Mouse (Mus musculus): ENCODE measurements around the gene Capg. TPM values are rescaled to one million over a fixed set of nuclear protein-coding genes. Genes with fewer than 3 reads are reported as not detected.

Gene Capg
- polyA plus RNA-seq, 1 experiment from 2014 or later: 10.4 TPM

- WGBS: 87% methylated on average over 10 of the region's 10 CpGs
- no peaks in the 10 kb centered on the region for H3K4me1 ChIP-seq (replicated peaks; ENCODE audit: control insufficient read depth, insufficient read depth, low read length)
- no peak for DNase-seq (ENCODE audit: low spot score)
- H3K9ac ChIP-seq (ENCODE audit: low read depth, low read length): no peak overlapping the region
- H3K27me3 ChIP-seq (ENCODE audit: control insufficient read depth, insufficient read depth, low read length): no peaks in the 10 kb centered on the region
- no peak overlapping the region for H3K4me2 ChIP-seq (replicated peaks; ENCODE audit: low read depth, low read length)
- no peak for ATAC-seq (ENCODE audit: low FRiP score)
- H3K36me3 ChIP-seq (ENCODE audit: control insufficient read depth, insufficient read depth, low read length): no peaks in the 10 kb centered on the region
- no peak overlapping the region for H3K27ac ChIP-seq (ENCODE audit: low read depth, low read length)
- no peak overlapping the region for H3K4me3 ChIP-seq (ENCODE audit: low read depth, low read length)
- no peaks in the 10 kb centered on the region for H3K9me3 ChIP-seq (ENCODE audit: control insufficient read depth, low read length)
Measured at GRCm38 (mm10) chr6:72550503-72551100, 6.4 kb downstream of the Capg start.

GRCm38 (mm10) chr6:72552171-72553078 is 8.2 kb downstream of the Capg start:
- ATAC-seq (ENCODE audit: low FRiP score) (peak; percentile 90), DNase-seq (ENCODE audit: low spot score) (peak; percentile 79)
- no peaks in the 10 kb centered on the region for H3K9me3 ChIP-seq (ENCODE audit: control insufficient read depth, low read length)
- H3K36me3 ChIP-seq (ENCODE audit: control insufficient read depth, insufficient read depth, low read length): no peaks in the 10 kb centered on the region
- peak overlapping the region; percentile 40 for H3K27ac ChIP-seq (ENCODE audit: low read depth, low read length)
- H3K9ac ChIP-seq (ENCODE audit: low read depth, low read length): peak overlapping the region; percentile 55
- 20% methylated on average over 27 of the region's 27 CpGs for WGBS
- no peaks in the 10 kb centered on the region for H3K4me1 ChIP-seq (replicated peaks; ENCODE audit: control insufficient read depth, insufficient read depth, low read length)
- H3K27me3 ChIP-seq (ENCODE audit: control insufficient read depth, insufficient read depth, low read length): no peaks in the 10 kb centered on the region
- peak overlapping the region; percentile 57 for H3K4me2 ChIP-seq (replicated peaks; ENCODE audit: low read depth, low read length)
- H3K4me3 ChIP-seq (ENCODE audit: low read depth, low read length): peak overlapping the region; percentile 31

- H3K4me1 ChIP-seq (replicated peaks; ENCODE audit: control insufficient read depth, insufficient read depth, low read length): no peaks in the 10 kb centered on the region
- peak overlapping the region; percentile 57 for H3K4me2 ChIP-seq (replicated peaks; ENCODE audit: low read depth, low read length)
- ATAC-seq (ENCODE audit: low FRiP score) (0 out of 2 replicates have a peak, but pooled peaks have one; percentile 52), DNase-seq (ENCODE audit: low spot score) (no peak)
- peak overlapping the region; percentile 55 for H3K9ac ChIP-seq (ENCODE audit: low read depth, low read length)
- H3K27ac ChIP-seq (ENCODE audit: low read depth, low read length): peak overlapping the region; percentile 40
- no peaks in the 10 kb centered on the region for H3K9me3 ChIP-seq (ENCODE audit: control insufficient read depth, low read length)
- no peaks in the 10 kb centered on the region for H3K36me3 ChIP-seq (ENCODE audit: control insufficient read depth, insufficient read depth, low read length)
- 20% methylated on average over 8 of the region's 8 CpGs for WGBS
- no peaks in the 10 kb centered on the region for H3K27me3 ChIP-seq (ENCODE audit: control insufficient read depth, insufficient read depth, low read length)
- peak overlapping the region; percentile 31 for H3K4me3 ChIP-seq (ENCODE audit: low read depth, low read length)
Measured at GRCm38 (mm10) chr6:72553079-72553412, 8.9 kb downstream of the Capg start.

GRCm38 (mm10) chr6:72560801-72561200 is 16.6 kb downstream of the Capg start:
- H3K9ac ChIP-seq (ENCODE audit: low read depth, low read length): no peak overlapping the region
- 81% methylated on average over 8 of the region's 8 CpGs for WGBS
- no peaks in the 10 kb centered on the region for H3K36me3 ChIP-seq (ENCODE audit: control insufficient read depth, insufficient read depth, low read length)
- H3K4me2 ChIP-seq (replicated peaks; ENCODE audit: low read depth, low read length): no peak overlapping the region
- H3K4me3 ChIP-seq (ENCODE audit: low read depth, low read length): no peak overlapping the region
- DNase-seq (ENCODE audit: low spot score): no peak
- ATAC-seq (ENCODE audit: low FRiP score): no peak
- H3K27ac ChIP-seq (ENCODE audit: low read depth, low read length): no peak overlapping the region
- no peaks in the 10 kb centered on the region for H3K27me3 ChIP-seq (ENCODE audit: control insufficient read depth, insufficient read depth, low read length)
- no peaks in the 10 kb centered on the region for H3K4me1 ChIP-seq (replicated peaks; ENCODE audit: control insufficient read depth, insufficient read depth, low read length)
- no peaks in the 10 kb centered on the region for H3K9me3 ChIP-seq (ENCODE audit: control insufficient read depth, low read length)

GRCm38 (mm10) chr6:72562486-72562885 is 18.3 kb downstream of the Capg start:
- Histone ChIP-seq H3K36me3 (ENCODE audit: control insufficient read depth, insufficient read depth, low read length) (no peaks in the 10 kb centered on the region), H3K4me3 (ENCODE audit: low read depth, low read length) (no peak overlapping the region), H3K27ac (ENCODE audit: low read depth, low read length) (no peak overlapping the region), H3K4me2 (replicated peaks; ENCODE audit: low read depth, low read length) (no peak overlapping the region), H3K4me1 (replicated peaks; ENCODE audit: control insufficient read depth, insufficient read depth, low read length) (no peaks in the 10 kb centered on the region), H3K9ac (ENCODE audit: low read depth, low read length) (no peak overlapping the region), H3K27me3 (ENCODE audit: control insufficient read depth, insufficient read depth, low read length) (no peaks in the 10 kb centered on the region), H3K9me3 (ENCODE audit: control insufficient read depth, low read length) (no peaks in the 10 kb centered on the region)
- 60% methylated on average over 6 of the region's 6 CpGs for WGBS
- ATAC-seq (ENCODE audit: low FRiP score): no peak
- no peak for DNase-seq (ENCODE audit: low spot score)

GRCm38 (mm10) chr6:72562894-72563293 is 18.7 kb downstream of the Capg start:
- Histone ChIP-seq H3K4me3 (ENCODE audit: low read depth, low read length) (no peak overlapping the region), H3K27ac (ENCODE audit: low read depth, low read length) (no peak overlapping the region), H3K4me2 (replicated peaks; ENCODE audit: low read depth, low read length) (no peak overlapping the region), H3K9ac (ENCODE audit: low read depth, low read length) (no peak overlapping the region), H3K36me3 (ENCODE audit: control insufficient read depth, insufficient read depth, low read length) (no peaks in the 10 kb centered on the region), H3K27me3 (ENCODE audit: control insufficient read depth, insufficient read depth, low read length) (no peaks in the 10 kb centered on the region), H3K9me3 (ENCODE audit: control insufficient read depth, low read length) (no peaks in the 10 kb centered on the region), H3K4me1 (replicated peaks; ENCODE audit: control insufficient read depth, insufficient read depth, low read length) (no peaks in the 10 kb centered on the region)
- 70% methylated on average over 5 of the region's 5 CpGs for WGBS
- DNase-seq (ENCODE audit: low spot score) (no peak), ATAC-seq (ENCODE audit: low FRiP score) (no peak)

GRCm38 (mm10) chr6:72565506-72565905 is 21.3 kb downstream of the Capg start:
- Histone ChIP-seq H3K9ac (ENCODE audit: low read depth, low read length) (0 out of 2 replicates have a peak overlapping the region, but pooled peaks have one; percentile 7), H3K4me1 (replicated peaks; ENCODE audit: control insufficient read depth, insufficient read depth, low read length) (no peaks in the 10 kb centered on the region), H3K27ac (ENCODE audit: low read depth, low read length) (no peak overlapping the region), H3K4me2 (replicated peaks; ENCODE audit: low read depth, low read length) (no peak overlapping the region), H3K9me3 (ENCODE audit: control insufficient read depth, low read length) (no peaks in the 10 kb centered on the region), H3K36me3 (ENCODE audit: control insufficient read depth, insufficient read depth, low read length) (no peaks in the 10 kb centered on the region), H3K4me3 (ENCODE audit: low read depth, low read length) (no peak overlapping the region), H3K27me3 (ENCODE audit: control insufficient read depth, insufficient read depth, low read length) (no peaks in the 10 kb centered on the region)
- ATAC-seq (ENCODE audit: low FRiP score) (peak; percentile 28; the same call in 1 of the 2 replicates), DNase-seq (ENCODE audit: low spot score) (no peak)
- WGBS: 71% methylated on average over 7 of the region's 7 CpGs

- Histone ChIP-seq H3K27me3 (ENCODE audit: control insufficient read depth, insufficient read depth, low read length) (no peaks in the 10 kb centered on the region), H3K9ac (ENCODE audit: low read depth, low read length) (0 out of 2 replicates have a peak overlapping the region, but pooled peaks have one; percentile 7)
Measured at GRCm38 (mm10) chr6:72566044-72566443, 21.9 kb downstream of the Capg start.

More at GRCm38 (mm10) chr6:72566044-72566443, 21.9 kb downstream of the Capg start:
- Histone ChIP-seq H3K4me2 (replicated peaks; ENCODE audit: low read depth, low read length) (no peak overlapping the region), H3K9me3 (ENCODE audit: control insufficient read depth, low read length) (no peaks in the 10 kb centered on the region), H3K4me1 (replicated peaks; ENCODE audit: control insufficient read depth, insufficient read depth, low read length) (no peaks in the 10 kb centered on the region), H3K36me3 (ENCODE audit: control insufficient read depth, insufficient read depth, low read length) (no peaks in the 10 kb centered on the region), H3K27ac (ENCODE audit: low read depth, low read length) (no peak overlapping the region), H3K4me3 (ENCODE audit: low read depth, low read length) (no peak overlapping the region)
- DNase-seq (ENCODE audit: low spot score): peak; percentile 89
- peak; percentile 74 for ATAC-seq (ENCODE audit: low FRiP score)
- WGBS: 7% methylated on average over 4 of the region's 4 CpGs
